Mouse (Mus musculus) brown adipose tissue, adult 24 weeks (tissue): ENCODE measurements around the gene Naa15. TPM values are rescaled to one million over a fixed set of nuclear protein-coding genes. Genes with fewer than 3 reads are reported as not detected.

Source experiments
- H3K27ac ChIP-seq: fragments of 200-500 bp; replicated peaks from 2 replicates; pipeline ENCODE4 v1.5.1; 2012; ENCODE audit warnings: low read depth, mild to moderate bottlenecking, low read length
- H3K4me1 ChIP-seq: fragments of 200-500 bp; 2 replicates; pipeline ENCODE4 v1.6.1; 2012; ENCODE audit warnings: low read length, mixed read lengths; ENCODE audit not compliant: control insufficient read depth, insufficient read depth, insufficient read length
- H3K4me3 ChIP-seq: fragments of 200-500 bp; 2 replicates; pipeline ENCODE4 v1.5.1; 2012; ENCODE audit warnings: low read depth, mild to moderate bottlenecking, low read length, moderate library complexity; ENCODE audit not compliant: insufficient read depth
- polyA plus RNA-seq: library from polyadenylated mRNA; stranded (reverse); fragments of >200 nt; gene quantifications from 2 replicates; pipeline ENCODE4 v1.2.4, GENCODE M21; 2012; ENCODE audit not compliant: missing spikeins, insufficient read depth, insufficient read length

Gene Naa15
- polyA plus RNA-seq, 1 experiment: 26.8 TPM

- H3K27ac ChIP-seq: no peak overlapping the region
- no peak overlapping the region for H3K4me3 ChIP-seq
- no peaks in the 10 kb centered on the region for H3K4me1 ChIP-seq
Observed at GRCm38 (mm10) chr3:51498659-51499058, 83.7 kb downstream of the Naa15 start.

GRCm38 (mm10) chr3:51499876-51500275 lies 84.9 kb downstream of the Naa15 start:
- no peak overlapping the region for H3K27ac ChIP-seq
- H3K4me3 ChIP-seq: no peak overlapping the region
- H3K4me1 ChIP-seq: no peaks in the 10 kb centered on the region

- no peaks in the 10 kb centered on the region for H3K4me1 ChIP-seq
- no peak overlapping the region for H3K4me3 ChIP-seq
- no peak overlapping the region for H3K27ac ChIP-seq
Observed at GRCm38 (mm10) chr3:51504385-51504952, 89.5 kb downstream of the Naa15 start.

- H3K4me3 ChIP-seq: no peak overlapping the region
- H3K4me1 ChIP-seq: no peaks in the 10 kb centered on the region
- no peak overlapping the region for H3K27ac ChIP-seq
Observed at GRCm38 (mm10) chr3:51505465-51505864, 90.5 kb downstream of the Naa15 start.

GRCm38 (mm10) chr3:51510903-51511302 lies 96.0 kb downstream of the Naa15 start:
- H3K4me1 ChIP-seq: no peaks in the 10 kb centered on the region
- H3K4me3 ChIP-seq: peak overlapping the region; percentile 39
- H3K27ac ChIP-seq: no peak overlapping the region

- no peak overlapping the region for H3K4me3 ChIP-seq
- no peaks in the 10 kb centered on the region for H3K4me1 ChIP-seq
- H3K27ac ChIP-seq: no peak overlapping the region
Observed at GRCm38 (mm10) chr3:51511983-51512382, 97.0 kb downstream of the Naa15 start.

GRCm38 (mm10) chr3:51517467-51517866 lies 102.5 kb downstream of the Naa15 start:
- Histone ChIP-seq H3K27ac (no peak overlapping the region), H3K4me1 (no peaks in the 10 kb centered on the region), H3K4me3 (no peak overlapping the region)

- no peak overlapping the region for H3K4me3 ChIP-seq
- H3K4me1 ChIP-seq: no peaks in the 10 kb centered on the region
- no peak overlapping the region for H3K27ac ChIP-seq
Observed at GRCm38 (mm10) chr3:51517878-51518762, 103.2 kb downstream of the Naa15 start.

GRCm38 (mm10) chr3:51518763-51519121 lies 103.8 kb downstream of the Naa15 start:
- Histone ChIP-seq H3K4me1 (no peaks in the 10 kb centered on the region), H3K27ac (no peak overlapping the region), H3K4me3 (no peak overlapping the region)

GRCm38 (mm10) chr3:51521262-51521661 lies 106.3 kb downstream of the Naa15 start:
- H3K27ac ChIP-seq: no peak overlapping the region
- no peak overlapping the region for H3K4me3 ChIP-seq
- H3K4me1 ChIP-seq: no peaks in the 10 kb centered on the region; the same call in 1 of the 2 replicates

- Histone ChIP-seq H3K27ac (no peak overlapping the region), H3K4me1 (no peaks in the 10 kb centered on the region; the same call in 1 of the 2 replicates), H3K4me3 (no peak overlapping the region)
Observed at GRCm38 (mm10) chr3:51525186-51525785, 110.3 kb downstream of the Naa15 start.

Other genes starting within 250 kb of the Naa15 start
- 16.9 and 38.8 TPM in 2 replicates for gene Noct, start 190.7 kb upstream of the Naa15 start, polyA plus RNA-seq
- 20.0 and 24.1 TPM in 2 replicates for gene Elf2, start 74.5 kb upstream of the Naa15 start, polyA plus RNA-seq
- gene Mgarp, start 18.4 kb upstream of the Naa15 start, polyA plus RNA-seq: not detected in 2 replicates
- gene Ndufc1, start 6.2 kb upstream of the Naa15 start, polyA plus RNA-seq: 1,941 and 2,055 TPM in 2 replicates
- 5.0 and 6.9 TPM in 2 replicates for gene Rab33b, start 68.8 kb downstream of the Naa15 start, polyA plus RNA-seq
- 12.0 and 17.5 TPM in 2 replicates for gene Setd7, start 145.7 kb downstream of the Naa15 start, polyA plus RNA-seq
- 40.0 and 46.7 TPM in 2 replicates for gene Mgst2, start 245.2 kb downstream of the Naa15 start, polyA plus RNA-seq